ENCODE assay signal across 20 mouse cellular contexts in the genomic region with DNA sequence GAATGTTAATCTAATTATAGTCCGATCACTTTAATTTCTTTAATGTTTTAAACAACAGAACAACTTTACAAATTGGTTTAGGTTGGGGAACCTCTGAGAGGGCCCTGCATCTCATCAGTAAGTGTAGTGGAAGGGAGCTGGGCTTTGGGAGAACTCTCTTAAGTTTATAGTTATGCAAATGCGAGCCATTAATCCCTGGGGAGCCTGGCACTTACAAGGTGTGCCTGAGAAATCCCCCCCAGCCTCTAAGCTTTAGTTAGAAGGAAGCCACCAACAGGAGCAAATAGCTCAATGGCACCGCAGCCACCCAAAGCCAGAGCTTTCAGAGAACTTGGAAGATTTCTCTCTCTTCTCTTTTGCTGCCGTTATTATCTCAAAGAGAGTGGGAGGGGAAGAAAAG.
A peak's percentile ranks its signal among the peaks of the same experiment; 100 is the strongest.
DNase-seq lines count a peak whose midpoint lies in the region; ATAC-seq lines count a peak whose summit lies in the region.
"Had no signal": no experiment of that assay in that cellular context is flagged by ENCODE, and none has a peak within 500 bp of the region (broad histone marks: within the 10 kb centered on the region; RNA-seq: fewer than 3 reads in every experiment).

No protein-coding gene starts in this region.

- no peaks in the 10 kb centered on the region for H3K9me3 ChIP-seq in embryonic facial prominence, embryonic 13.5 days
- H3K9me3 ChIP-seq in embryonic facial prominence, embryonic 10.5 days: no peaks in the 10 kb centered on the region
- H3K9me3 ChIP-seq in kidney, embryonic 15.5 days (replicated peaks): peaks cover 3% of the 10 kb centered on the region; the same call in 1 of the 2 replicates
- H3K9me3 ChIP-seq in midbrain, embryonic 14.5 days (ENCODE audit: control insufficient read depth, low read length): no peaks in the 10 kb centered on the region
- no peaks in the 10 kb centered on the region for H3K9me3 ChIP-seq in midbrain, embryonic 10.5 days (replicated peaks)
- H3K9me3 ChIP-seq: neural tube, embryonic 12.5 days had no signal

- H3K4me3 ChIP-seq in embryonic facial prominence, embryonic 13.5 days: no peak overlapping the region
- no peak overlapping the region for H3K4me3 ChIP-seq in embryonic facial prominence, embryonic 10.5 days
- H3K4me3 ChIP-seq in kidney, embryonic 15.5 days (replicated peaks): no peak overlapping the region
- no peak overlapping the region for H3K4me3 ChIP-seq in midbrain, embryonic 14.5 days (replicated peaks; ENCODE audit: low read depth, low read length)
- H3K4me3 ChIP-seq in midbrain, embryonic 10.5 days: no peak overlapping the region
- H3K4me3 ChIP-seq: erythroblast, embryonic 14.5 days; gastrocnemius, adult 2 months; neural tube, embryonic 12.5 days had no signal

- DNase-seq in embryonic facial prominence, embryonic 10.5 days (ENCODE audit: low spot score): no peak
- no peak for DNase-seq in kidney, adult 9 months
- peak; percentile 42 for DNase-seq in midbrain, embryonic 14.5 days
- no peak for DNase-seq in midbrain, embryonic 10.5 days (ENCODE audit: low spot score)
- DNase-seq in layer of hippocampus, adult 9-11 months: no peak
- no peak for DNase-seq in adrenal gland, adult 2 months
- DNase-seq: cerebellum, adult 9-10 months; gastrocnemius, adult 2 months; layer of hippocampus, postnatal 36 days; liver; thymus, postnatal 14 days had no signal

- H3K4me2 ChIP-seq in embryonic facial prominence, embryonic 13.5 days: peak overlapping the region; percentile 30; the same call in 1 of the 2 replicates
- H3K4me2 ChIP-seq in kidney, embryonic 15.5 days: 0 out of 2 replicates have a peak overlapping the region, but pooled peaks have one; percentile 12
- H3K4me2 ChIP-seq in midbrain, embryonic 14.5 days (ENCODE audit: low read length): no peak overlapping the region
- H3K4me2 ChIP-seq: neural tube, embryonic 12.5 days had no signal

- peaks cover 40% of the 10 kb centered on the region for H3K27me3 ChIP-seq in embryonic facial prominence, embryonic 13.5 days
- H3K27me3 ChIP-seq in embryonic facial prominence, embryonic 10.5 days (replicated peaks; ENCODE audit: low read depth, poor library complexity, severe bottlenecking): peaks cover 51% of the 10 kb centered on the region
- peaks cover 24% of the 10 kb centered on the region for H3K27me3 ChIP-seq in kidney, embryonic 15.5 days
- H3K27me3 ChIP-seq in midbrain, embryonic 14.5 days (ENCODE audit: control insufficient read depth, insufficient read depth, low read length): 0 out of 2 replicates have a peak, but pooled peaks cover 4% of the 10 kb centered on the region
- peaks cover 36% of the 10 kb centered on the region for H3K27me3 ChIP-seq in midbrain, embryonic 10.5 days (ENCODE audit: low read depth, poor library complexity, severe bottlenecking)

- H3K9ac ChIP-seq in embryonic facial prominence, embryonic 13.5 days: no peak overlapping the region
- H3K9ac ChIP-seq in kidney, embryonic 15.5 days: no peak overlapping the region
- no peak overlapping the region for H3K9ac ChIP-seq in midbrain, embryonic 14.5 days (replicated peaks; ENCODE audit: low read length)
- H3K9ac ChIP-seq: neural tube, embryonic 12.5 days had no signal

- WGBS in embryonic facial prominence, embryonic 13.5 days: 24% methylated on average over 4 of the region's 4 CpGs
- 16% methylated on average over 4 of the region's 4 CpGs for WGBS in embryonic facial prominence, embryonic 10.5 days
- 27% methylated on average over 4 of the region's 4 CpGs for WGBS in kidney, embryonic 15.5 days
- 11% methylated on average over 4 of the region's 4 CpGs for WGBS in midbrain, embryonic 14.5 days
- WGBS in midbrain, embryonic 10.5 days: 11% methylated on average over 4 of the region's 4 CpGs

- H3K4me1 ChIP-seq in embryonic facial prominence, embryonic 13.5 days: peaks cover 30% of the 10 kb centered on the region
- H3K4me1 ChIP-seq in embryonic facial prominence, embryonic 10.5 days: peaks cover 17% of the 10 kb centered on the region
- 0 out of 2 replicates have a peak, but pooled peaks cover 4% of the 10 kb centered on the region for H3K4me1 ChIP-seq in kidney, embryonic 15.5 days
- 0 out of 2 replicates have a peak, but pooled peaks cover 4% of the 10 kb centered on the region for H3K4me1 ChIP-seq in midbrain, embryonic 14.5 days (ENCODE audit: control insufficient read depth, insufficient read depth, low read length)
- H3K4me1 ChIP-seq in midbrain, embryonic 10.5 days: peaks cover 30% of the 10 kb centered on the region

- no peak overlapping the region for H3K27ac ChIP-seq in embryonic facial prominence, embryonic 13.5 days
- no peak overlapping the region for H3K27ac ChIP-seq in embryonic facial prominence, embryonic 10.5 days (replicated peaks)
- H3K27ac ChIP-seq in kidney, embryonic 15.5 days: no peak overlapping the region
- no peak overlapping the region for H3K27ac ChIP-seq in midbrain, embryonic 14.5 days (replicated peaks; ENCODE audit: low read depth, low read length)
- no peak overlapping the region for H3K27ac ChIP-seq in midbrain, embryonic 10.5 days (replicated peaks)
- H3K27ac ChIP-seq: gastrocnemius, adult 2 months; kidney, postnatal 0 days; macrophage; neural tube, embryonic 12.5 days had no signal

- no peak for ATAC-seq in embryonic facial prominence, embryonic 13.5 days (ENCODE audit: insufficient number of reproducible peaks, insufficient read depth, low FRiP score, low TSS enrichment, low read depth)
- ATAC-seq in kidney, embryonic 15.5 days (replicated peaks; ENCODE audit: low FRiP score): no peak
- no peak for ATAC-seq in midbrain, embryonic 14.5 days (ENCODE audit: low FRiP score, low TSS enrichment)
- ATAC-seq: hindbrain, embryonic 16.5 days; intestine, embryonic 16.5 days had no signal

- H3K36me3 ChIP-seq in embryonic facial prominence, embryonic 13.5 days: no peaks in the 10 kb centered on the region
- H3K36me3 ChIP-seq in embryonic facial prominence, embryonic 10.5 days (replicated peaks): no peaks in the 10 kb centered on the region
- no peaks in the 10 kb centered on the region for H3K36me3 ChIP-seq in kidney, embryonic 15.5 days
- no peaks in the 10 kb centered on the region for H3K36me3 ChIP-seq in midbrain, embryonic 14.5 days (ENCODE audit: control insufficient read depth, insufficient read depth, low read length)
- H3K36me3 ChIP-seq in midbrain, embryonic 10.5 days: no peaks in the 10 kb centered on the region
- H3K36me3 ChIP-seq: G1E; neural tube, embryonic 12.5 days had no signal
